Mouse (Mus musculus): Measurements from ENCODE around the gene Ube2g1.

The Ube2g1 gene

DNA sequence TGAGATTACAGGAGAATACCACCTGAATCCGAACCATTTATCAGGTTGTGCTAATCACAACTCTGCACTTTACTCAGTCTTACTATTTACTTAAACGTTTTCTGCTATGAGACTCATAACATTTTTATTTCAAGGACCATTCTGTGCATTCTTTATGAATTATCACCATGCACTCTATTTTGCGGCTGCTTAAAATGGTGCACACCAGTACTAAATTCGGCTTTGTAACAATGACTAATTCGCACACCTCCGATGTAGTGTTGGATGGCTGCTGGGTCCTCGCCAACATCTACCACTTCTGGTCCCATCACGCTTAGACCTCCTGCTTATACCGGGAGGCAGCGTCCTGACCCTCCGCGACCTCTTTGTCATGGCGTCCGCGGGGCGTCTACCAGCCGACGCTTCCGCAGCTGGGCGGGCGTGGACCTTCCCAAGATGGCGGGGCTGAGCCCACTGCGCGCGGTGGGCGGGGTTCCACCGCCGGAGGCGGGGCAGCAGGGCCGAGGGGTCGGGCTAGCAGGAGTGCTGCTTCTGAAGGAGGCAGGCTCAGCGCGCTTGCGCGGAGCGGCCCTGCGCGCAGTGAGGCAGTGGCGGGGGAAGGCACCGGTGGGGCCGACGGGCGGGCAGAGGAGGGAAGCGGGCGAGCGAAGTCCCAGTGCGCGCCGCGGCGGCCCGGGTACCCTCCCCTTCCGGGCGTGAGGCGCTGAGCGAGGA lies at the start of gene Ube2g1:
Ube2g1 (plus strand) TSS at position 590 of the 714 bp plus-strand sequence.
- DNase-seq (ENCODE audit: low spot score), result peak; percentile 99

DNA sequence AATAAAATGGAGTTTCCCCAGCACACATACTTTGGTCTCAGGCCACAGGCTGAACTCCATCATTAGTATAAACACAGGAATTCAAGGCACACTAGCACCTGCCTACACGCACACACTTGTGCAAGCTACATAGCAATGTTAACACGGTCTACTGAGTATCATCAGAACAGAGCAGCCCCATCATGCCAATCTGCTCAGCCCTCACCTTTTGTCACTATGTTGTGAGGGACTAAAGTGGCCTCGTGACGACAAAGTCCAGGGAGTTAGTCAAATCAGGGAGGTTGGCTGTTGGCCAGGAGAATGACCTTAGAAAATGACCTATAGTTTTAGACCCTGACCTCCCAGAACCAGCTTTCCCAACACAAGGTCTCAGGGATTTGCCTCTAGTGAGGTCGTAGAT lies 48.9 kb upstream of the Ube2g1 start:
- no peak for DNase-seq (ENCODE audit: low spot score)

DNA sequence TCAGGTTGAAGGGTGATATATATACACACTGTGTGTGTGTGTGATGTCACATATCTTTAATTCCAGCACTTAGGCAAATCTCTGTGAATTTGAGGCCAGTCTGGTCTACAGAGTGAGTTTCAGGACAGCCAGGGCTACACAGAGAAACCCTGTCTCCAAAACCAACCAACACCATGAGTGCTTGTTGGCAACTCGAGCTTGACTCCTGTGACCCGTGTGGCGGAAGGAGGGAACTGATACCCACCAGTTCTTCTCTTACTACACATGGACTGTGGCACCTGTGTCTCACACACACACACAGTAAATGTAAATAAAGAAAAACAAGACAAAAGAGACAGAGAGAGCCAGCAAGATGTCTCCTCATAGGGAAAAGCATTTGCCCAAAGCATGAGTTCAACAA lies 46.4 kb upstream of the Ube2g1 start:
- no peak for DNase-seq (ENCODE audit: low spot score)

DNA sequence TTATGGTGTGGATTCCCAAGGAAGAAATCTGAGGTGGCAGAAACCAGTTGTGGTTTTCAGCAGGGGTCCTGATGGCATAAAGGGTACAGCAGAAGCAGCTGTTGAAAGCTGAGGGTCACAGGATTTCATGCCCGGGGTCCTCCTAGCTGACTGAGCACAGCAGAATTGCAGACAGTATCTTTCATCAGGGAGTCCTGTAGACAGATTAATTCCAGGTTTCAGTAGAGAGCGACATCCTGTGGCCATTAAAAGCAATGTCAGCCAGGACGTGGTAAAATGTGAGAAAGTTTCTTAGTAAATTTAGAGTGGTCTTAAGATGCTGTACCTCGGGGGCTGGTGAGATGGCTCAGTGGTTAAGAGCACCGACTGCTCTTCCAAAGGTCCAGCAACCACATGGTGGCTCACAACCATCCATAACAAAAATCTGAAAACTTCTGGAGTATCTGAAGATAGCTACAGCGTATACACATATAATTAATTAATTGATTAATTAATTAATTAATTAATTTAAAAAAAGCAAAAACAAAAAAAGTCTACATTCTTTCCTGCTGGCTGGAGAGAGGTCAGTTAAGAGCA lies 42.8 kb upstream of the Ube2g1 start:
- DNase-seq (ENCODE audit: low spot score), result peak; percentile 86

DNA sequence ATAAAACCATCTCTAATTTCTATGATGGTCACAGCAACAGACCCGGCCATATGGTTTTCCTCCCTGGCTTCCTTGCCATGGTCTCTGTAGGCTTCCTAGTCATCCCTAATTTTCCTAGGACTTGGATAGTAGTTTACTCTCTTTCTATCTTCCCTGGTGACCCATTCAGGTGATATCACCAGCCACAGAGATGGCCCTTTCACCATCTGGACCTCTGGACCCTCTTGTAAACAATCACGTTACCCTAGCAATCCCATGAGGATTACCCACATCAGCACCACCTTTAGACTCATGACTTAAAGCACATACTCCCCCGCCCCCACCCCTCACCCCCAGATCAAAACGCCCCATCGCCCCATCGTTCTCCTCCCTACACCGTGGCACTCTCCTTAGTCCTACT lies 40.8 kb upstream of the Ube2g1 start:
- DNase-seq (ENCODE audit: low spot score), result no peak

DNA sequence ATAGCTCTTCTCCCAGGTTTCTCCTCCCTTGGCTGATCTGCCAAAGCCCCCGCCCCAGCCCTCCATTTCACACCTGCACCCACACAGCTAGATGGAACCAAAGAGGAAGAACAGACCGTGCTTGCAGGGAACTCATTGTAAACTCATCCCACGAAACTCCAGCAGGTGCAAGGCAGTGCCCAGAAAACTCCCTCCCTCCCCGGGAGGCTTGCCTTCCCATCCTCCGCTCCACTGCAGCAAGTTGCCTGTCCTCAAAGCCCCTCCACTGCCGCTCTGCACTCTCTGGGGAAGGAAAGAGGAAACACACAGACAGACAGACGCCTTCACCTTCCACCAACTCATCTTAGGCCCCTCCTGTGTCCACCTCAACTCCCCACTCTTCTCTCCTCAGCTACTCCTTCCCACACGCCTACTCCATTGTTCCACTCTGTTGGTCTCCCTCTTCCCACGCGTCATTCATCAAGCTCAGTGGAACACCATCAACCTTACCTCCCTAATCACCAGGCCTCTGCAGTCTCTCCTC lies 40.2 kb upstream of the Ube2g1 start:
- DNase-seq (ENCODE audit: low spot score), result no peak

DNA sequence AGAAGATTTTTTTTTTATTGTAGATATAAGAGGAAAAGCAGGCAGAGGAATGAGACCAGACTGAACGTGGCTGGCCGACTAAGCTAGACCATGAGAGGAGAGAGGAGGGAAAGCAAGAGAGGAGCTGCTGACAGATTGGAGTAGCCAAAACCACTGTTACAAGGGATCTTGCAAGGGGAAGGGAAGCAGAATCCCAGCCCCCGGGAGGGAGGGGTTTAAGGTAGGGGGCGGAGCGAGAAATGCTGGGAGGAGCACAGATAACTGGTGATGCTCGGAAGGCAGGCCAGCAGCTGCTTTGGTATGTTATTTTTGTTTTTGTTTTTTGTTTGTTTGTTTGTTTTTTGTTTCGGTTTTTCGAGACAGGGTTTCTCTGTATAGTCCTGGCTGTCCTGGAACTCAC lies 38.0 kb upstream of the Ube2g1 start:
- DNase-seq (ENCODE audit: low spot score), result peak; percentile 15

DNA sequence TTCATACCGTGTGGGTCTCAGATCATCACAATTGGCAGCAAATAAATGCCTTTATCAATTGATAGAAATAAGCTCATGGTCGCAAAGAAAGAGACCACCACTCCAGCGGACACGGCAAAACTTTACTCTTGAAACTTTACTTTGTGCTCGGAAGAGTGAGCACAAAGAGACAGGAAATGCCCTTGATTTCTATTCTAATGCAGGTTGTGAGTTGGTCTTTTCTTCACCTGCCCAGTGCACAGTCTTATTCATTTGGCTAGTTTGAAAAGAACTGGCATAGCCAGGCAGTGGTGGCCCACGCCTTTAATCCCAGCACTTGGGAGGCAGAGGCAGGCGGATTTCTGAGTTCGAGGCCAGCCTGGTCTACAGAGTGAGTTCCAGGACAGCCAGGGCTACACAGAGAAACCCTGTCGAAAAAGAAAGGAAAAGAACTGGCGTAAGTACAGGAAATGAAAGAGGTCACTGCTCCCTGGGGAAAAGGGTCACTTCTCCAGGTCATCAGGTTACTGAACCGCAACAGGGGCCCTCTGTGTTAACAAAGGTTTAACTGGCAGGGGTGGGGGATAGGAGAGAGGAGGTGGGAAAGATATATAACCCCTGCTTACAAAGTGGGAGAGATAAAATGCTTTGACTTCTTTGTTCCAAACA lies 37.3 kb upstream of the Ube2g1 start:
- peak; percentile 22 for DNase-seq (ENCODE audit: low spot score)

DNA sequence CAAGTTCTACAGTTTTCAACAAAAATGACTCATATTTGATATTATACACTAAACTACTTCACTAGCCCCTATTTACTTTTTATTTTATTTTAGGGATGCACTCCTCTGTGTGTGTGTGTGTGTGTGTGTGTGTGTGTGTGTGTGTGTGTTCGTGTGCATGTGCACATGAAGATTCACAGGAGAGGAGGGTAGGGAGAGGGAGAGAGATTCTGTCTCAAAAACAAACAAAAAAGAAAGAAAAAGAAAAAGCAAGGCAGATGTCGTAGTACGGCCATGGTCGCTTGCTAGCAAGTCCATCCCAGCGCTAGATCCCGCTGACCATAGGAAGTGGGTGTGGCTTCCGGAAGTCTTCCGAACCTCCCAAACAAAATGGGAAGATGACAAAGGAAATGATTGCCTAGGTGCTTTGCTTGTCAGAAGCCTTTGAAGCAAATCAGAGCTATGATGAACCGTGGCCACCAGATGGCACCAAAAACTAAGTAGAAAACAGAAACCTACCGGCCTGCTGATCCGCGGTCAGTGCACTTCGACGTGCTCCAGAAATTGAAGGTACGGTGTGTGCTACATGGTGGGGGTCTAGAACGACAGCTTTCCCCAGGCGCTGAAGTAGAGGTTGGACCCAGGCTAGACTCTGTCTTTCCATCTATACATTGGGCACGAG lies 36.6 kb upstream of the Ube2g1 start:
- DNase-seq (ENCODE audit: low spot score), result peak; percentile 95

DNA sequence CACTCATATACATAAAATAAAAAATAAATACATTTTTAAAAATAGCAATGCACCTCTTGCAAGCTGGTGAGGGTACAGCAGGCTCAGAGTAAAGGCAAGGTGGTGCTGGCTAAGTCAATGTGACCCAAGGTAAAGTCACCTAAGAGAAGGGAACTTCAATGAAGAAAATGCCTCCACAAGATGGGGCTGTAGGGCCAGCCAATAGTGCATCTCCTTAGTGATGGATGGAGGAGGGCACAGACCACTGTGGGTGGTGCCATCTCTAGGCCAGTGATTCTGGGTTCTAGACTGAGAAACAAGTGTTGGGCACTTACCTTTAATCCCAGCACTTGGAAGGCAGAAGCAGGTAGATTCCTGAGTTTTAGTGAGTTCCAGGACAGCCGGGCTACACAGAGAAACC lies 33.3 kb upstream of the Ube2g1 start:
- DNase-seq (ENCODE audit: low spot score), result peak; percentile 57

DNA sequence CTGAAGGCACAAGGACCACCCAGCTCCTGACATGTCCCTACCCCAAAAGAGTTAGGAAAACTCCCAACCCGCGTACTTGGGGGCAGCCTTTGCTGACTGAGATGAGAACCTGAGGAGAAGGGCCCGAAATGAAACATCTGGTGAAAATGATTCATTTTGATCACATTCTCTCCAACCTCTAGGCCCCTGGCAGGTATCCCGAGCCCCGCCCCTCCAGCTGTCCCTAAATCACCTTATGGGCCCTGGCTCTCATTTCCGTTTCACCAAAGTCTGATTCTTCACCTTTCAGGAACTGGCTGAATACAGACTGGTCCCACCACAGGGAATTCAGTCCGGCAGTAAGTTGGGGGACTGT lies 31.0 kb upstream of the Ube2g1 start:
- DNase-seq (ENCODE audit: low spot score), result no peak

DNA sequence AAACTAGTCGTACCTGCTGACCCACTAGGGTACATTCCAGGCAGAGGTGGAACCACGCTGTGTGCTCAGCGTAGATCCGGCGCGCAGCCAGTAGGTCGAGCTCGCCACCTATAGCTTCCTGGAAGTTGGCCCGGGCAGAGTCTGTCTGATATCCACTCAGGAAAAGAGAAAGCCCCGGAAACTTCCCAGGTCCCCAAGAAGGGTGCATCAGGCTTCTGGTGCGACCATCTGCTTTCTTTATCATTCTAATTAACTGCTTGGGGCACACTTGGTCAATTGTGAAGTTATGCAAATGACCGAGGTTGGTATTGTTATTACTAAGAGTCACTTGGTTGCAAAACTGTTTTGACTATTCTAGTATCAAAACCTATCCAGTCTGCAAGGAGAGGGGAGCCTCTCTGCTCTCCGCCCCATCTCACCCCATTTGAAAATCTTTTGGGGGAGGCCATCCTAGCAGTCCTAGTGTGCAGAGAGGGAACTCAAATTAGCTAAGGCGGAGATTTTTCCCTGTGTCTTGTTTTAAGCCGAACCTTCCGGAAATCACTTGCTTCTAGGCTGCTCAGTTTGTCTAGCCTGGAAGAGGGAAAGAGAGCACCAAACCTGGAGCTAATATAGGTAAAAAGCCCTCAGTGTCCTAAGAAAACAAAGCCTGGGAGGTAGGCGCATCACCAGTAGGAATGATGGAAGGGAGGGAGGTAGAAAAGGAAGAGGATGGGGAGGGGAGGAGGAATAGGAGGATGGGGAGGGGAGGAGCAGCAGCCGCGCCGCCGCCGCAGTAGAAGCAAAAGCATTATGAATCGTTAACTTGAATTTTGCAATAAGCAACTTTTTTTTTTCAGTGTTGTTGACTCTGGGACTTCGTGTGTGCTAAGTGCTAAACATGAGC lies 30.4 kb upstream of the Ube2g1 start:
- DNase-seq (ENCODE audit: low spot score), result peak; percentile 28

DNA sequence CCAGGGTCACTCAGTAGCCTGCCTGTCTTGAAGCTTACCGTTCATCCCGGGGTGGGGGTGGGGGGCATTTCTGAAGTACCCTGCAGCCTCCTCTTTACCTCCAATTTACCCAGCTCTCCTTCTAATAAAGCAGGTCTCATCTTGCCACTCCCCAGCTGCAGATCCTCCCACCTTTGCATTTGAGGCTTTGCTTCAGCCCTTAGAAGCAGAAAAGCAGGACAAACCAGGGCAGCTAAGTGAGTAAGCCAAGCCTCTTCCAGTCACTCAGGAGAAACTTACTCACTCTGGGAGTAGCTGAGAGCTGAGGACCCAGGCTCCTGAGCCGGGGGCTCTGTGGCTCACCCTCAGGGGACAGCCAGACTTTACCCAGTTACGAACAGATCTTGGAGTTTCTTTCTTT lies 28.6 kb upstream of the Ube2g1 start:
- no peak for DNase-seq (ENCODE audit: low spot score)

DNA sequence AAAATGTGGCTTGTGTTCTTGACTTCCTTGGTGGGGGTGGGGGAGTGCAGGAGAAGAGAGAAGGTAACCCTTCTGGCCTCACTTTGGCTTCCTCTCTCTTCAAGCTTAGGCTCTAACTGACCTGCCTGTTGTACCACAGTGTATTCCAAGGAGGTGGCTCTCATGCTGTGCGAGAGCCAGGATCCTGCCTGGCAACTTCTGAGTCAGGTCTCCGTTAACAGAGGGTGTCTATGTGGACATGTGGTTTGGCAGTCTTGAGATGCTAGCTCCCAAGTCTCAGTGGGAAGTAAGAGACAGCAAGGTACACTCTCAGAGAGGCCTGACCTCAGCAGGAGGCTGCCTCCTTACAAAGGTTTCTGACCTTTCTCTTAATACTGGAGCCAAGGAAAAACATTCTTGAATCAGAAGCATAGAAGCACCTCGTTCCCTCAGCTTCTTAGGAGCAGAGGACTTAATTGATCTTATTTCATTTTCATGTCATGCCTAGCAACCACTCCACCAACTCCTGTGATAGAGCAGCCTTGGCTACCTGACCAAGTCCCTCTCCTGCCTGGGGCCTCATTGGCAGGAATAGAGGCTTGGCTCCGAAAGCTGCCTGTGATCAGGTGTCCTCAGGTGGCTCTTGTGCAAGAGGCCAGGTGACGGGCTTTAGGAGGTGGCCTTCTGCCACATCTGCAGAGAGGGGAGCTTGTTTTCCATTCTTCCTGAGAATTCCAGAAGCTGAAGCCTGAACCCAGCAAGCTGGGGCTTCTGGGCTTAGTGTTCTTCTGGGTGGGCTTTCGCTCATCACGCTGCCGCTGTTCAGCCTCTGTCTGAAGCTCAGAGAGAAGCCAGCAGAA lies 25.3 kb upstream of the Ube2g1 start:
- DNase-seq (ENCODE audit: low spot score), result no peak

DNA sequence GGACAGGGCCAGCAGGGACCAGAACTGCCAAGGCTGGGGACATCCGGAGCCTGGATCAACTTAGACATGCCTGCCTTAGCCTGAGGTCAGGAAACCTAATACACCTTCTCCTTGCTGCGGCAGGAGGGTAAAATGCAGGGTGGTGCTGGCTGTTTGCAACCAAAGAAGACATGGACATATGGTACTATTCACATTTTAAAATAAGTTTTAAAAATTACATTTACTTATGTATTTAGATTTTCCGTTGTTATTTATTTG lies 24.7 kb upstream of the Ube2g1 start:
- no peak for DNase-seq (ENCODE audit: low spot score)

DNA sequence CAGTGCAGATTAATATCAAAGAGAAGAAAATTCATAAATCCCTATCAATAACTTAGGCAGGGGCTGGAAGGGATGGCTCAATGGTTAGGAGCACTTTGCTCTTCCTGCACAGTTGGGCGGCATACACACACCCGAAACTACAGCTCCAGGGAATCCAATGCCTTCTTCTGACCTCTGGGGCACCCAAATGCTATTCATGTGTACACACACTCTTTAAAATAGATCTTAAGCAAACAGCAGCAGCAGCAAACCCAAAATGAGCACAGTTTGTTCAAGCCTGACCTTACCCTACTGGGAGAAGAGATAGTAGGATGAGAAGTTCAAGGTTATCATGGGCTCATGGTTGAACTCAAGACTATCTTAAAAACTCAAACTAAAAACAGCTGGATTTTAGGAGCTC lies 24.0 kb upstream of the Ube2g1 start:
- DNase-seq (ENCODE audit: low spot score), result no peak

DNA sequence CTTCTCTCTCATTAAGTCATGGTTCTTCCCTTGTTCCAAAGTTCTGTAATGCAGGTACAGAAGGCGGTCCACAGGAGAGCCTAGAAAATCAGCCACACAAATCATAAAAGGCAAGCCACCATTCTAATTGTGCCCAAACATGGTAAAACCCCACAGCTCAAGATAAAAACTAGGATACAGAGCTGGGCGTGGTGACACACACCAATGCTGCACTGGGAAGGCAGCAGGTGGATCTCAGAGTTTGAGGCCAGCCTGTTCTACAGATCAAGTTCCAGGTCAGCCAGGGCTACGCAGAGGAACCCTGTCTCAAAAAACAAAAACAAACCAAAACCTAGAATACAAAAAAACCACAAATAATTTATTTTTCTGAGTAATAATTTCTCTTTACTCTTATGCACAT lies 20.5 kb upstream of the Ube2g1 start:
- no peak for DNase-seq (ENCODE audit: low spot score)

DNA sequence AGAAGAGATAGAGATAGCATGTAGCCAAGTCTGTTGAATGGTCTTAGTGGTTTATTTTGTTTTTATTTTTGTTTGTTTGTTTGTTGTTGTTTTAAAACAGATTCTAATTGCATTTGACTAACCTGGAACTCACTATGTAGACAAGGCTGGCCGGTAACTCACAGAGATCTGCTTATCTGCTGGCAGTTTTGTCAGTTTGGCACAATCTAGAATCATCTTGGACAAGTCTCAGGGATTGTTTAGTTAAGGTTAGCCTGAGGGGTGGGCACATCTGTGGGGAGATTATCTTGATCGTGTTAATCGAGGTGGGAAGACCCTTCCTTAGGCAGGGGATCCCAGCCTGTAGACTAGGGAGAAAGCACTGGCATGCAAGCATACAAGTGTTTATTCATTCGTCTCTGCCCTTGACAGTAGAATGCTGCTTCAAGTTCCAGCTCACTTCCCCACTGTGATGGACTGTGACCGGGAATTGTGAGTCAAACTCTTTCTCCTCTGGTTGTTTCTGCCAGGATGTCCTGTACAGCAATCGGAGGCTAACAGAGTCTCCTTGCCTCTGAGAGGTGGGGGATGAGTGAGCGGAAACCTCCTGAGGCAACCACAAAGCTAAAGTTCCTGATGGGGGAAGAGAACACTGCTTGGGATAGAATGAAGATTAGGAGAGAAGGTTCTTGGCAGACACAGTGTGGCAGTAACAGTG lies 19.4 kb upstream of the Ube2g1 start:
- no peak for DNase-seq (ENCODE audit: low spot score)

DNA sequence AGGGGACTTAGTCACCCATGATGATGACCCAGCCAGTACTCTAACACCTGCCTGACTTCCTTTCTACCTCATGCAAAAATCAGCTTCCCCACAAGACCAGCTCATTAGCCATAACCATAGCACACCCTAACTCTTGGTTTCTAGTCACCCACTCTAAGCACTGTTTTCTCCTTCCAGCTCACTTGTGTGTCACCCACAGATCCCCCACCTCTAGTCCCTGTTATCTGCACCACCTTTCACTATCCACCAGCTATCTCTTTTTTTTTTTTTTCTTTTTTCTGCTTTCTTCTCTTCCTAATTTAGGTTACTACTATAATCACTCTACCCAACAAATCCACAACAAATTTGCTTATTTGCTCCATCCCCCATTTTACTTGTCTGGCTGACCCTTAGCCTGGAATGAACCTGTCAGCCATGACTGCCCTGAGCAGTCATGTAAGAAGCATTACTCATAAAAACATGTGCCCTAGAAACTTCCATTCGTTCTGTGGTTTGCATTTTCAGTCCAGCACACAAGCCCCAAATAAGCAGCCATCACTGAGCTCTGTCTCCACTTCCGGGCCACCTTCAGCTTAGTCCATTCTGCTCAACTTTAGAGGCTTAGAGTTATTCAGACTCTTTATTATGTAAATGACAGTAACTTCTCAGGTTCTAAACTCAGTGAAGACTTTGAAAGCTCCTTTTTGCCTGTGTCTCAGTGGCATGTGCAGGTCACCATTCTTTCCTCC lies 11.9 kb upstream of the Ube2g1 start:
- DNase-seq (ENCODE audit: low spot score), result no peak

DNA sequence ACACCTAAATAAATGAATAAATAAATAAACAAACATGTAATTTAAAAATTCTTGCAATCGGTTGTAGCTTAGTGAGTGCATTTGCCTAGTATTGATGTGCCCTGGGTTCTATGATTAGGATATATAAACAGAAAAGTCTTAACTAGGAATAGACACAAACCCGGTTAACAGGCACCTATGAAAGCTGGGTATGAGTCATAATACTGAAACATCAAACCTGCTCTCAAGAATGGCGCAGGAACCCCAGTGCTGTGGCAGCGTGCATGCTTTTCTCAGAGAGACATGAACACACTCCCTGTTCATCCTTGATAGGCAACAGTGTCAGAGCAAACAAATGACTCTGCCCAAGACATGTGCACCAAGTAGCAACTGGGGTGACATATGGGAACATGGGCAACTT lies 9.3 kb upstream of the Ube2g1 start:
- no peak for DNase-seq (ENCODE audit: low spot score)
